Mouse (Mus musculus) brown adipose tissue, adult 24 weeks (tissue): ENCODE results near the gene Shroom1. TPM values are rescaled to one million over a fixed set of nuclear protein-coding genes. Genes with fewer than 3 reads are reported as not detected.

Experiments
- H3K27ac ChIP-seq: fragments of 200-500 bp; replicated peaks from 2 replicates; pipeline ENCODE4 v1.5.1; 2012; ENCODE audit warnings: low read depth, mild to moderate bottlenecking, low read length
- H3K4me1 ChIP-seq: fragments of 200-500 bp; 2 replicates; pipeline ENCODE4 v1.6.1; 2012; ENCODE audit warnings: low read length, mixed read lengths; ENCODE audit not compliant: control insufficient read depth, insufficient read depth, insufficient read length
- H3K4me3 ChIP-seq: fragments of 200-500 bp; 2 replicates; pipeline ENCODE4 v1.5.1; 2012; ENCODE audit warnings: low read depth, mild to moderate bottlenecking, low read length, moderate library complexity; ENCODE audit not compliant: insufficient read depth
- polyA plus RNA-seq: library from polyadenylated mRNA; stranded (reverse); fragments of >200 nt; gene quantifications from 2 replicates; pipeline ENCODE4 v1.2.4, GENCODE M21; 2012; ENCODE audit not compliant: missing spikeins, insufficient read depth, insufficient read length

Gene Shroom1
- polyA plus RNA-seq, 1 experiment = 2.1 TPM

DNA sequence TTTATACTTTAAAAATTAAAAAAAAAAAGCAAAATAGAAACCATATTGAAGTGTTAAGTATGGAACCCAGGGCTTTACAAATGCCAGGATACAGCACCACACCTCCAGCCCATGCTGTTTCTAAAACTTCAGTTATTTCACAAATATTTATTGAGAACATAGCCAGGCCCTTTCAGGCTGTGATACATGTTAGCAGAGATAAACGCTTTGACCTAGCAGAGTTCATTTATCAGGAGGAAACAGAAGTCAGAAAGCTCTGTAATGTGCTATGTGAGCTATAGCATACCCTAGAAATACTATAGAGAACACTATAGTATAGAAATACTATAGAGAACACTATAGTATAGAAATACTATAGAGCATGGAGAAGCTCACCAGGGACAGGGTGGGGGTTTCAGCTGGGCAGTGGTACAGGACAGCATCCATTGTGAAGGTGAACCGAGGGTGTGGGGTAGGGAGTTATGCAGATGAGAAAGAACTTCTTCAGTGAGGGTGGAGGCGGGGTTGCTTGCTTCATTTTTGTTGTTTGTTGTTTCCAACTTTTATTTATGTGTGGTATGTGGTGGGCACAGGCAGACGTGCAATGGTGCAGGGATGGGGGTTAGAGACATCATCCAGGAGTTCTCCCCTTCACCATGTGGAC lies 24.2 kb downstream of the Shroom1 start:
- no peak overlapping the region for H3K27ac ChIP-seq
- no peaks in the 10 kb centered on the region; the same call in 1 of the 2 replicates for H3K4me1 ChIP-seq
- no peak overlapping the region for H3K4me3 ChIP-seq

DNA sequence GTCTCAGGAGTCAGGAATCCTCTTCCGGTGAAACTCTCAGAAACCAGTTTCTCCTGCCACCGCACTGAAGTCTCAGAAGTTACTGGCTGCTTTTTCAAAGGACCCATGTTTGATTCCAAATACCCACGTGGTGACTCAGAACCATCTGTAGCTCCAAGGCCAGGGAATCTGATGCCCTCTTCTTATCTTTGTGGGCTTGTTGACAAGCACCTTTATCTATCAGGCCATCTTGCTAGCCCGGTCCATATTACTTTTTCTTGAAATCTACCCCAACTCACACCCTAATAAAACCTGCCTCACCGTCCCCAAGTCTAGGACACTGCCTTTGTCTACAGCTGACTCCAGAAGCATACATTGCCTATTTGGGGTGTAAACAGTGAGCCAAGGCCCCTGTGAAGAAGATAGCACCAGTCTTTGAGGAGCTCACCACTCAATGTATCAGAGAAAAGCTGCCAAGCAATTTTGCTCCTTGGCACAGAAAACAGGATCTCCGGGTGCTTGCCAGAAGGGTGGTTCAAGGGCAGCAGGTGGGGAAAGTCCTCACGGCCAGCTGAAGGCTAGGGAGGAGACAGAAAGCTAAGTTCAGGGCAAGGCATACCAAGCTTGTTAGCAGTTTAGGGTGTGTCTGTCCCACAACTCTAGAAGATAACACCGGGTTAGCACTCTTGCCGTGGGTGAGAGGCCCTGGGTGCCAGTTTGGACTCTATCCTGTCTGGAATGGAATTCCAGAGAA lies 26.3 kb downstream of the Shroom1 start:
- Histone ChIP-seq H3K4me1 (no peaks in the 10 kb centered on the region; the same call in 1 of the 2 replicates), H3K27ac (no peak overlapping the region), H3K4me3 (no peak overlapping the region)

DNA sequence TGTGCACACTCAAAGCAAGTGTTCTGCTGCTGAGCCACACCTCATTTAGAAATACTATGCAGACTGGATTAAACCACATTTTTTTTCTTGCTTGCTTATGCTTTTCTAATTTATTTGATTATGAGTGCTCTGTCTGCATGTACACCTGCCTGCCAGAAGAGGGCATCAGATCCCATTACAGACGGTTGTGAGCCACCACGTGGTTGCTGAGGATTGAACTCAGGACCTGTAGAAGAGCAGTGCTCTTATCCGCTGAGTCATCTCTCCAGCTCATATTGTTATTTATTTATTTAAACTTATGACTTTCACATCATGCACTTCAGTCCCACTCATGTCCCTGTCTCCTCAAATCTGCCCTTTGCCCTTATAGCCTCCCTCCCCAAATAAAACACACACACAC lies 28.7 kb downstream of the Shroom1 start:
- no peak overlapping the region for H3K27ac ChIP-seq
- H3K4me1 ChIP-seq = no peaks in the 10 kb centered on the region
- H3K4me3 ChIP-seq = no peak overlapping the region

DNA sequence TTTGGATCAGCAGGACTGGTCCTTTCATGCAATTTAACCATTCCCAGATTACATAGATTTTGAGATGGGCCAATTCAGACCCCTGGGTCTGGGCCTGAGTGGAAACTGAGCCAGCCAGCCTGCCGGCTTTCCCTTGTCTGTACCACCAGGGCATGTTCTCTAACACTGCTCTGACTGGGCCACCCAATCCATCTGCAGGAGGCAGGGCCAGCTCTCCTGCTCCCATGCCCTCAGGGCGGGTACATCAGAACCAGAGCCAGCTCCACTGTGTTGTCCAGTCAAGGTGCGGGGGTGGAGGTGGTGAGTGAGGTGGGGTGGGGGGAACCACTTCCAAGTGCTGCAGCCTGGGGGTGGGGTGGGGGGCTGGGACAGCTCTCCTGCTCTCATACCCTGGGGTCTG lies 29.3 kb downstream of the Shroom1 start:
- no peak overlapping the region for H3K27ac ChIP-seq
- H3K4me3 ChIP-seq = no peak overlapping the region
- no peaks in the 10 kb centered on the region for H3K4me1 ChIP-seq

DNA sequence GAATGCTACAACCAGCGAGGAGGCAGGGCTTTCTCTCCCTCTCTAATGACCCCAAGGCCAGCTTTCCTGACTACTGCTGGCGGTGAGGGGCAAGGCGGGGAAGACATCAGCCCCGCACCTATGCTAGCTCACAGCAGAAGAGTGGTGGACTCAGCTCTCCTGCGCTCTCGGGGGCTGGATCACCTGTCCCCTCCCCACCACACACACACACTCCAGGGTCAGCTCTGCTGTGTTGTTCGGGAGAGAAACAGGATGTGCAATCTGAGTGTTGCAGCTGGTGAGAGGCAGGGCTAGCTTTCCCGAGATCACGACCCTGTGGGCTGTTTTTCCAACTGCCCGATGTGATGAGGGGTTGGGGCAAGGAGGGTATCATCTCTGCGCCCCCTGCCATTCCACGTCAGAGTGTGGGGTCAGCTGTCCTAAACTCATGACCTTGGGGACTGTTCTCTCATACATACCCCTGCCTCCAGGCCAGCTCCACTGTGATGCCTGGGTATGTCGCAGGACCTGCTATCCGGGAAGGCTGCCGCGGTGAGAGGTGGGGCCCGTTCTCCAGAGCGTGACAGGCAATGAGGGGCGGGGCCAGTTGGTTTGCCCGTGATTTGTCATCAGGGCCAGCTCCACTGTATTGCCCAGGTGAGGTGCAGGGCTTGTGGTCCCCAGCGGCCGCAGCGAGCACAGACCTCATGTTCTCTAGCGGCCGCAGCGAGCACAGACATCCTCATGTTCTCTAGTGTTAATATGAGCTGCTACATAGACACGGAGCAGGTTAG lies 30.0 kb downstream of the Shroom1 start:
- no peak overlapping the region for H3K27ac ChIP-seq
- no peak overlapping the region for H3K4me3 ChIP-seq
- peaks cover under 1% of the 10 kb centered on the region; the same call in 1 of the 2 replicates for H3K4me1 ChIP-seq

DNA sequence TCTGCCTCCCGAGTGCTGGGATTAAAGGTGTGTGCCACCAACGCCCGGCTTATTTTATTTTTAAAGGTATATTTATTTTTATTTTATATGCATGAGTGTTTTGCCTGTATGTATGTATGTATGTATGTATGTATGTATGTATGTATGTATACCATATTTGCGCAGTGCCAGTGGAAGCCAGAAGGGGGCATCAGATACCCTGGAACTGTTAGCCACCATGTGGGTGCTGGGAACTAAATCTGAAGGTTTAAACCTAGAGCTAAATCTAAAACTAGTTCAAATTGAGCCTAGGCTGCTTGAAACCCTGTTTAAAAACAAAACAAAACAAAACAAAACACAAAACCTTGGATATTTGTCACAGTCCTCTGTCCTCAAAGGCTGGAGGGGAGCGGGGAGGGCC lies 32.0 kb downstream of the Shroom1 start:
- peaks cover 4% of the 10 kb centered on the region; the same call in 1 of the 2 replicates for H3K4me1 ChIP-seq
- H3K27ac ChIP-seq = no peak overlapping the region
- H3K4me3 ChIP-seq = no peak overlapping the region

DNA sequence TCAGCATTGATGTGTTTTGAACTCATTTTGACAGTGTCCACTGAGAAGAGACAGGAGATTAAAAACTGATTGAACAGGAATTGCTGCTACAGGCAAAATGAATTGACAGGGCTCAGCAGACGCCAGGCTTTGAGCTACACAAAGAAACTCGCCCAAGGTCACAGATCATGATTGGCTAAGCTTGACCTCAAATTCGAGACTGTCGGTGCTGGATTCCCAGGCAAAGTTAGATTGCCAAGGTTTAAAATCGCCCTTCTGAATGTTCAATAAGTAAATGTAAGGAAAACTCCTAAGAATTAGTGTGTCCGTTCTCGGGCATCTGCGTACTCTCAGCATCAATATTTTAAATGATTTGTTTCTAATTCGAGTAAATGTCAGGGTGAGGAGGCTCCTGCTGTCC lies 32.4 kb downstream of the Shroom1 start:
- Histone ChIP-seq H3K27ac (no peak overlapping the region), H3K4me1 (peaks cover 4% of the 10 kb centered on the region; the same call in 1 of the 2 replicates), H3K4me3 (no peak overlapping the region)

DNA sequence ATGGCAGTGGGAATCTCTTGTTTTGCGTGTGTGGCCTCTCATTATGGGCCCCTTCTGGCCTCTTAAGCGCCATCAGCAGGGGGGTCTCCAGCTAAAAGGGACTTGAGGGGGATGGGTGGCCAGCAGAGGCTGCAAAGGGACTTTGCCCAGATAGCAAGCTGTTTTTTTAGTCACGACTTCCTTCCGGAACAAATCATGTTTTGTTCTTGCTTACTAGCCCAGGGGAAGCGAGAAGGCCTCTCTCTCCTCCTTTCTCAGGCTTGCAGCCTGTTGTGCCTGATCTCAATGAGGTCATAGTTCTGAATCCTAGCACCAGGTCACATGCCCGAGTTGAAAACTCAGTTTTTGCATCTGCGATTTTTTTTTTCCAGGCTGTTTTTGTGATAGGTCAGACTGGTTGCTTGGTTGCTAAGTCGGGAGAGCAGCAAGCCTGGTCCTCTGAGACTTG lies 35.0 kb downstream of the Shroom1 start:
- Histone ChIP-seq H3K27ac (peak overlapping the region; percentile 78), H3K4me3 (no peak overlapping the region)

DNA sequence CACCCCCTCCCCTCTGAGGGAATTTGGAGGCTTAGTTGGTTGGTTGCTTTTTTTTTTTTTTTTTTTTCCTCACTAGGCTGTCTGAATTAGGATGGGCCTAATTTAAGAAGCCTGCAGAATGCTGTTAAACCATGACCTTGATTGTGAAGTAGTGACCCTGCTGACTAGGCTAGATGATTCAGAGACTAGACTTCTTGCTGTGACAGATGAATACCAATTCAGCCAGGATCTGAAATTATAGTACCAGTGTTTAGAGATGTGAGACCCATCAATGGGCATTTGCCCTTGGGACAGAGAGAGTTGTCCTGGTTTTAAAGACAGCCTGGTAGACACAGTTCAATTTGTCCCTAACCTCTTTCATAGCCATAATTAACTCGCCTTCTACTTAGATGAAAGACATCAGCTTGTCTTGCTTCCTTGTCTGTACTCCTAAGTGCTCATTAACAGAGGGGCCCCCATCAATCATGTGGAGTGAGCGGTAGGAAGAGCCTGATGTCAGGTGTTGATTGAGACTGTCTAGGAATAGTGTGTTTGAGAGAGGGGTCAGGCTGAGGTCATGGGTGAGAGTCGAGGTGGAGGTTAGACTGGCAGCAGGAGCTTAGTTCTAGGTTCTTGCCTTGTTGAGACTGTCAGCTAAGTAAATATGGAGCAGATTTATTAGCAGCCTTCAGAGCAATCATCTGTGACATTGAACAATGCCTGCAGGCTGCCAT lies 36.4 kb downstream of the Shroom1 start:
- no peak overlapping the region for H3K27ac ChIP-seq
- H3K4me1 ChIP-seq = peaks cover 4% of the 10 kb centered on the region; the same call in 1 of the 2 replicates
- H3K4me3 ChIP-seq = no peak overlapping the region

More for the DNA sequence above, 35.0 kb downstream of the Shroom1 start:
- peaks cover 4% of the 10 kb centered on the region; the same call in 1 of the 2 replicates for H3K4me1 ChIP-seq

DNA sequence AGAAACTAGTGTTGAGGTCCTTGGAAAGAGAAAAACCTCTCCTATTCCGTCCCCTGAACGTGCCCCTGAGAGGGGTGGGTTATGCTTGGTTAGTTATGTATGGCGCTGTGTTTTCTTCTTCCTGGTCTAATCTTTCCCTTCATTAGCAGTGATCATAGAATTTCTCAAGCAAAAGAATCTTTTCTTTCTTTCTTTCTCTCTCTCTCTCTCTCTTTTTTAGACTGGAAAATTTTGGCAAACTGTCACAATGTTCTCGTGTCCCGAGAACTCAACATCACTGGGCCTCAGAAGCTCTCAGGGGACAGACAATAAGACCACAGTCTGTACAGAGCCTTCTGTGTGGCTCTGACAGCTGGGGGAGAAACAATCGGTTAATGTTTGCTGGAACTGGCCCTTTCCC lies 38.4 kb downstream of the Shroom1 start:
- Histone ChIP-seq H3K4me1 (peaks cover 4% of the 10 kb centered on the region; the same call in 1 of the 2 replicates), H3K27ac (peak overlapping the region; percentile 56), H3K4me3 (no peak overlapping the region)

DNA sequence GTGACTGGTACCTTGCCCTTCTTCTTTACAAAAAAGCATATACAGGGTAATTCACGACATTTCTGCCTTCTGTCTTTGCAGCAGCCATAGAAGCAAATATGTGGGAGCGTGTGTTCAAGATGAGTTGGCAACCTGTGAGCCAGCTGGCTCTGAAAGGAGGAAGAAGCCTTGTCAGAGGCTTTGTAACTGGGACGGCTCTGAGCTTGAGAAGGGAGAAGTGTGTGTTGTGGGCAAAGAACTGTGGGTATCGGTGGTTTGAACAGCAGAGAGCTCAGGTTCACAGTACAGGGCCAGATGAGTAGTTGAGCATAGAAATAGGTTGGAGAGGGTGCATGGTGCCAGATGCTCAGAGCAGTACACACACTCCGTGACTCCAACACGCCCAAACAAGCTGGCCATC lies 39.9 kb downstream of the Shroom1 start:
- Histone ChIP-seq H3K4me3 (no peak overlapping the region), H3K27ac (no peak overlapping the region), H3K4me1 (peaks cover 13% of the 10 kb centered on the region)

DNA sequence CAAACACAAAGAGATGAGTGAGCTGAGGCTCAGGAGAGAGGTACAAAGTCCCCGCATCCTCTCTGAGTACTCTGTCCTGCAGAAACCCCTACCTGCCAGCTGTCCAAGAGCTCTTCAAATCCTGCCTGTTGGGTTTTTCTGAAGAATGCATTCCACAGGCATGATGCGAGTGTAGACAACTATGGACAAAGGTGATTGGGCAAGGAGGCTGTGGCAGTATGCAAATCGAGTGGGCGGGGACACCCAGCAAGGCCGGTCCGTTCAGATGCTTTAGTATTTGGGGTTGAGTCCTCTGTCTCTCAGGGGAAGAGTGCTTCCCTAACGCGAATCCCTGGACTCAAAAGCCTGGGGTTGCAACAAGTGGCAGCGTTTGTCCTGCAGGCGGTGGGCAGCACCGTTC lies 43.6 kb downstream of the Shroom1 start:
- H3K4me3 ChIP-seq = no peak overlapping the region
- peaks cover 11% of the 10 kb centered on the region for H3K4me1 ChIP-seq
- no peak overlapping the region for H3K27ac ChIP-seq

DNA sequence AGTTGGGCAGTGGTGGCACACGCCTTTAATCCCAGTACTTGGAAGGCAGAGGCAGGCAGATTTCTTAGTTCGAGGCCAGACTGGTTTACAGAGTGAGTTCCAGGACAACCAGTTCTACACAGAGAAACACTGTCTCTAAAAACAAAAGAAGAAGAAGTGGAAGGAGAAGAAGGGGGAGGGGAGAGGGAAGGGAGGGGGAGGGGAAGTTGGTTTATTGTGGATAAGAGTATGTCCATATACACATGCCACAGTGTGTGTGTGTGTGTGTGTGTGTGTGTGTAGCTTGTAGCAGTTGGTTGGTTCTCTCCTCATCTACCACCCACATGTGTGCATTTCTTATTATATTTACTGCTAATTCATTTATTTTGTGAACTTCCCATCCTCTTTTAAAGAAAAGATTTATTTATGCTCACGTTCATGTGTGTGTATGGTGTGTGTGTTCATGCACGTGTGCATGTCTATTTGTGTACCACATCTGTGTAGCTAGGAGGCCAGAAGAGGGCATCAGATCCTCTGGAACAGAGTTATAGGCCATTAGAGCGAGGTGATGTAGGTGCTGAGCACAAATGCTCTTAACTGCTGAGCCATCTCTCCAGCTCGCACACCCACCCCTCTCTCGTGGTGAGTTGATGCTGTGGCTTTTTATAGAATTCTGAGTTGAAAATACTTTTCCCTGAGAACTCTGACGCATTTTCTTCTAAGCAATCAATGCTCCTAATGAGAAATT lies 45.2 kb downstream of the Shroom1 start:
- no peak overlapping the region for H3K4me3 ChIP-seq
- peaks cover 13% of the 10 kb centered on the region for H3K4me1 ChIP-seq
- no peak overlapping the region for H3K27ac ChIP-seq

DNA sequence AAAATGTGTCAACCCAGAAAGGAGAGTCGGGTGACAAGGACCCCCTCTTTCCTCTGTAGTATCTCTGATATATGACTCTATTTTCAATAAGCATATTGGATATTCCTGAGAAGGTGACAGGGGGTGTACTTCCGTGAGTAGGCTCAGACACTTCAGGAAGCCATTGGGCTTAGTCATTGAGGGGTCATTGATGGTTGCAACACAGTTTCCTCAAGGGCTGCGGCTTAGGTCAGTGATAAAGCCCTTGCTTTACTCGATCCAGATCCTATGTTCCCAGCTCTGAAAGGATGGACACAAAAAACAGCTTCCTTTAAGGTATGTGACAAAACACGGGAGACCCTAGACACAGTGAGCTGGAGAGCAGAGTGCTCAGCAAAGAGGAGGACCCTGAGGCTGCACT lies 46.7 kb downstream of the Shroom1 start:
- peaks cover 24% of the 10 kb centered on the region for H3K4me1 ChIP-seq
- no peak overlapping the region for H3K4me3 ChIP-seq
- H3K27ac ChIP-seq = no peak overlapping the region
